Mouse (Mus musculus): ENCODE measurements around the gene Cmtm5.

DNA sequence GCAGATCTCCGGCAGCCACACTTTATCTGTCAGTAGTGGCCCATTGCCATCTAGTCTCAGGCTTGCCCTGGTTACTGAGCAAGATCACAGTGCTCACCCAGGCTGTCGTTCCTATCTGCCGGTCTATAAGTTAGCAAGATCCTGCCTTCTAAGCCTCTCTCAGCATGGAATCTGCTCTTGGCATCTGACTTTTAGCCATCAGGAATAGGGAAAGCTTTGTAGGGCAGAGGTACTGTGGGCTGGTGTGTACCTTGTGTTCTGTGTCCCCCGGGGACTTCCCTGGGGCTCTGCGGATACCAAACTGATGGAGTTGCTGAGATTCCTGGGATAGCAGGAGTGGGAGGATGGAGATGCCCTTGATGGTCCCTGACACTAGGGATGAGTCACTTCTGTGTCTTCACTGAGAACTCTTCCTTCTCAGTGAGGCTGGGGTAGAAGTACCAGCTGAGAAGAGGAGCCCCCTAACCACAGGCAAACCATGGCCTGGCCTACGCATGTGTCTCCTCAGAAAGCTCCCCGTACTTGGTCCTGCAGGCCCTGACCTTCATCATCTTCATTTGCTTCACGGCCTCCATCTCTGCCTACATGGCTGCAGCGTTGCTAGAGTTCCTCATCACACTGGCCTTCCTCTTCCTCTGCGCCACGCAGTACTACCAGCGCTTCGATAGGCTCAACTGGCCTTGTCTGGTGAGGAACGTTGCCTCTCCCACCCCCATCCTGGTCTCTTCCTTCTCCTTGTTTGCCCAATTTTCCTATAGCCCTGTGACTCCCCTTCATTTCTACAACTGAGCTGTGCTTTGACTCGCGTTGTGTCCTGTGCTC, 1.5 kb downstream of the Cmtm5 start:
- TF ChIP-seq CTCF (IDR thresholded peaks at IDR 0.05; ENCODE audit: low read depth, low read length) (no peak), POLR2A (IDR thresholded peaks at IDR 0.05; ENCODE audit: borderline replicate concordance, low read depth, low read length) (no peak)

All from bone marrow macrophage, adult 2 months (primary cell).